Mouse (Mus musculus) intestine, embryonic 14.5 days (tissue): ENCODE data around the gene Slc1a3. TPM values are rescaled to one million over a fixed set of nuclear protein-coding genes. Genes with fewer than 3 reads are reported as not detected.
A peak's percentile ranks its signal among the peaks of the same experiment; 100 is the strongest.

ENCODE experiments used
- ATAC-seq: fragments of 200-750 bp; cut with Nextera tagmentation; replicated peaks from 2 replicates; pipeline ENCODE4 v1.8.0; 2017; ENCODE audit warnings: low read depth, moderate number of reproducible peaks, moderate TSS enrichment, moderate library complexity; ENCODE audit not compliant: low FRiP score, low TSS enrichment
- DNase-seq: peaks from one replicate; pipeline ENCODE4 v3.0.0-alpha.2; 2018; ENCODE audit warnings: low spot score
- H3K27ac ChIP-seq: fragments of 300-500 bp; sonication (generic); 2 replicates; pipeline ENCODE4 v1.5.1; 2014; ENCODE audit warnings: low read depth, mild to moderate bottlenecking, control low read depth
- H3K27me3 ChIP-seq: fragments of 300-500 bp; sonication (generic); replicated peaks from 2 replicates; pipeline ENCODE4 v1.6.1; 2014; ENCODE audit warnings: low read length, control low read depth; ENCODE audit not compliant: control insufficient read depth, insufficient read depth
- H3K36me3 ChIP-seq: fragments of 300-500 bp; sonication (generic); 2 replicates; pipeline ENCODE4 v1.6.1; 2014; ENCODE audit warnings: low read length, control low read depth; ENCODE audit not compliant: control insufficient read depth, insufficient read depth
- H3K4me1 ChIP-seq: fragments of 300-500 bp; sonication (generic); replicated peaks from 2 replicates; pipeline ENCODE4 v1.6.1; 2014; ENCODE audit warnings: low read length, control low read depth, mixed read lengths; ENCODE audit not compliant: control insufficient read depth, insufficient read depth
- H3K4me2 ChIP-seq: fragments of 300-500 bp; sonication (generic); 2 replicates; pipeline ENCODE4 v1.6.1; 2014; ENCODE audit warnings: low read length
- H3K4me3 ChIP-seq: fragments of 300-500 bp; sonication (generic); 2 replicates; pipeline ENCODE4 v1.5.1; 2014; ENCODE audit warnings: low read depth, low read length, control low read depth, mixed read lengths
- H3K9ac ChIP-seq: fragments of 300-500 bp; sonication (generic); 2 replicates; pipeline ENCODE4 v1.6.1; 2014; ENCODE audit warnings: mild to moderate bottlenecking, low read length
- H3K9me3 ChIP-seq: fragments of 300-500 bp; sonication (generic); 2 replicates; pipeline ENCODE4 v1.6.1; 2016; ENCODE audit warnings: low read length, control low read depth; ENCODE audit not compliant: control insufficient read depth
- WGBS: fragments of 180-500 bp; shearing (Covaris S2); extraction: QIAGEN DNeasy Blood & Tissue Kit; methylation state at CpG from one replicate; pipeline ENCODE4 v1.1.7; 2014; 5-methylcytosine and 5-hydroxymethylcytosine counted together
- polyA plus RNA-seq: library from polyadenylated mRNA; unstranded; fragments of >200 nt; fragmentation: Nextera tagmentation; extraction: Ambion mirVana; gene quantifications from 2 replicates; pipeline ENCODE4 v1.2.1, GENCODE M21; 2014

Slc1a3 gene
- polyA plus RNA-seq, 1 experiment from 2014 or later: 9.5 TPM

DNA sequence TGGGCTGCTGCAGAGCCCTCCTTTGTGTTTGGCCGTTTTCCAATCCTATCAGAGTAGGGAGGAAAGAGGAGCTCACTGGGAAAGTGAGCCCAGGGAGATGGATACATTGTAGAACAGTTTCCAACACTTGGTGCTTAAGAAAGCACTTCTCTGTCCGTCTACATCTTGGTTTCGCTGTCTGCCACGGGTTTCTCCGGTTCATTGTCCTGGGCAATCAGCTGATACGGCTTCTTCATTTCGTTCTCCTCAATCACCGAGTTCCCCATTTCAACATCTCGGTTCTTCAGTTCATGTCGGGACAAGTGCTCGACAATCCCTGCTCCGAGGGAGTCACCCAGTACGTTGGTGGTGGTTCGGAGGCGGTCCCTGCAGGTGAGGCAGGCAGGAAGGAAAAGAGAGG lies 74.6 kb downstream of the Slc1a3 start:
- DNase-seq: no peak
- Histone ChIP-seq H3K4me1 (no peaks in the 10 kb centered on the region; the same call in 1 of the 2 replicates), H3K27me3 (no peaks in the 10 kb centered on the region), H3K4me3 (no peak overlapping the region), H3K4me2 (no peak overlapping the region), H3K36me3 (no peaks in the 10 kb centered on the region), H3K9me3 (no peaks in the 10 kb centered on the region), H3K9ac (no peak overlapping the region), H3K27ac (no peak overlapping the region)
- ATAC-seq: no peak
- 91% methylated on average over 15 of the region's 15 CpGs for WGBS

DNA sequence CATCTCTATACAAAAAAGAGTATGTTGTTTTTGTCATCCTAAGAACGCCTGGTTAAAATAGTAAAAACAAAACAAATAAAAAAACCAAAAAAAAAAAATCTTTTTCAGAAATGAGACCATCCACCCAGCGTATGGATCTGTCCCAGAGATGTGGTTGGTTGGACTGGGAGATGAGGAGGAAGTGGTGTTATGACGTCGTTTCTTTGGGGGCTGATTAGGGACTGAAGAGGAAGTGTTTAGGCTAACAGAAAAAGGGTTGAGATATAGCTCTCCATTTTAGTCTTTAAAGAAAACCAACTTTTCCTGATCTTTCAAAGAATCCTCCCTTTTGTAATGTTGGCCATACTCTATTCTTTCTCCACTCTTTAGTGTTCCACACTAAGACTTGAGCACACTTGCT lies 75.8 kb downstream of the Slc1a3 start:
- Histone ChIP-seq H3K9me3 (no peaks in the 10 kb centered on the region), H3K4me3 (no peak overlapping the region)

DNA sequence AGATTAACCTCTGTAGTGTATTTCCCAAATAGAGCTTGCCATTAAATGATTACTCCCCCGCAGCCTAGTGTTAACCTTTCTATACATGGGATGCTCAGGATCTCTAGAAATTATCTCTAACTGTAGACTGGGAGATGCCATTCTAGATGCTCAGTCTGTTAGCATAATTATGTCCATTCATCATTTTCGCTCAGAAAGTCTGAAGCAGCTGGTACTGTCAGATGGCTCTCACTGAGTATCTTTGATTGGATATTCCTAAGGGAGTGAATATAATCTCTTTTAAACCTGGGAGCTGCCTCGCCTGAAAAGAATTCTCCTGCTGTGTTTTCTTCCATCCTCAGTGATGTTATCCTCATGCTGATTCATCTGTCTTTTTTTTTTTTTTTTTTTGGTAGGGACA lies 76.2 kb downstream of the Slc1a3 start:
- no peak for ATAC-seq
- 76% methylated on average over 3 of the region's 3 CpGs for WGBS

More for the DNA sequence above, 75.8 kb downstream of the Slc1a3 start:
- WGBS: 86% methylated on average over 4 of the region's 4 CpGs
- no peaks in the 10 kb centered on the region for H3K36me3 ChIP-seq
- no peak overlapping the region for H3K27ac ChIP-seq
- H3K9ac ChIP-seq: no peak overlapping the region
- no peak for ATAC-seq
- DNase-seq: no peak
- peaks cover 4% of the 10 kb centered on the region for H3K4me1 ChIP-seq
- no peaks in the 10 kb centered on the region for H3K27me3 ChIP-seq
- no peak overlapping the region for H3K4me2 ChIP-seq

DNA sequence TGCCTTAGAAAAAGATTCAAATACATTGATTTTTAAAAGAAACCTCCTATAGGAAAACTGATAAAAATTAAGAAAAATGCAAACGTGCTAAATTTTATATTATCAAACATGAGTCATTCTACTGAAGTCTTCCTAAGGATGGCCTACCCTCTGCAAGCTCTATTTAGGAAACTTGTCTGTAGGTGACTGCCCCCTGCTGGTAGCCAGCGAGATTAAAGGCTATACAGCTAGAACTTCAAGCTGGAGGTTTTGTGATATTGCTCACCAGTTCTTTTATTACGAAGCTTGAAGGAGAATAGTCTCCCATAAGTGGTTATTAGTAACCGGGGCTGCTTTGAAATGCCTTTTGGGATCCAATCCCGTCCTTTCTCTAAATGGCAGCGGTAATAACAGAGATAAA lies 77.2 kb downstream of the Slc1a3 start:
- Histone ChIP-seq H3K27ac (no peak overlapping the region), H3K36me3 (no peaks in the 10 kb centered on the region), H3K27me3 (no peaks in the 10 kb centered on the region), H3K4me2 (no peak overlapping the region), H3K9me3 (no peaks in the 10 kb centered on the region), H3K9ac (no peak overlapping the region), H3K4me3 (no peak overlapping the region), H3K4me1 (peaks cover 9% of the 10 kb centered on the region)
- no peak for ATAC-seq
- WGBS: 69% methylated on average over 6 of the region's 6 CpGs
- DNase-seq: no peak

More for the DNA sequence above, 76.2 kb downstream of the Slc1a3 start:
- Histone ChIP-seq H3K9me3 (no peaks in the 10 kb centered on the region), H3K4me3 (no peak overlapping the region), H3K36me3 (no peaks in the 10 kb centered on the region), H3K27ac (no peak overlapping the region), H3K27me3 (no peaks in the 10 kb centered on the region), H3K4me1 (peaks cover 8% of the 10 kb centered on the region), H3K9ac (no peak overlapping the region), H3K4me2 (no peak overlapping the region)
- DNase-seq: no peak

DNA sequence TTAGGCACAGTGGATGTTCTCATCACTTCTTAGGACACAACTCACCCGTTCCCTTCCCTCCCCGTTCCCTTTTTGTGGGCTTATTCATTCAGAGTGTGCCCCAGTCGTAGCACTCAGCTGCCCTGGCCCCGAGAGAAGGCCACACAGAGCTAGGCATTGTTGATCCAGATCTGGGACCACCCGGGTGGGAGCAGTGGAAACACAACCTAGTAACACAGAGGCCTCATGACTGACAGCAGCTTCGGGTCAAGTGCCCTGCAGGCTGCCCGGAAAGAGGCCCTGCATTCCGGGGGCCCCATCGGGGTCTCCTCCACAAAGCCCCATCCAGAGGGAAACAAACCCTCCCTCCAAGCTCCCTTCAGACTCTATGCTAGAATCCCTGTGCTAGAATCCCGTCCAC lies 78.2 kb downstream of the Slc1a3 start:
- ATAC-seq (no peak), DNase-seq (no peak)
- H3K27me3 ChIP-seq: 0 out of 2 replicates have a peak, but pooled peaks cover 3% of the 10 kb centered on the region
- no peak overlapping the region for H3K4me3 ChIP-seq
- no peak overlapping the region for H3K4me2 ChIP-seq
- no peak overlapping the region for H3K27ac ChIP-seq
- no peak overlapping the region for H3K9ac ChIP-seq
- 37% methylated on average over 10 of the region's 10 CpGs for WGBS
- H3K4me1 ChIP-seq: peaks cover 9% of the 10 kb centered on the region
- H3K9me3 ChIP-seq: no peaks in the 10 kb centered on the region
- no peaks in the 10 kb centered on the region for H3K36me3 ChIP-seq

DNA sequence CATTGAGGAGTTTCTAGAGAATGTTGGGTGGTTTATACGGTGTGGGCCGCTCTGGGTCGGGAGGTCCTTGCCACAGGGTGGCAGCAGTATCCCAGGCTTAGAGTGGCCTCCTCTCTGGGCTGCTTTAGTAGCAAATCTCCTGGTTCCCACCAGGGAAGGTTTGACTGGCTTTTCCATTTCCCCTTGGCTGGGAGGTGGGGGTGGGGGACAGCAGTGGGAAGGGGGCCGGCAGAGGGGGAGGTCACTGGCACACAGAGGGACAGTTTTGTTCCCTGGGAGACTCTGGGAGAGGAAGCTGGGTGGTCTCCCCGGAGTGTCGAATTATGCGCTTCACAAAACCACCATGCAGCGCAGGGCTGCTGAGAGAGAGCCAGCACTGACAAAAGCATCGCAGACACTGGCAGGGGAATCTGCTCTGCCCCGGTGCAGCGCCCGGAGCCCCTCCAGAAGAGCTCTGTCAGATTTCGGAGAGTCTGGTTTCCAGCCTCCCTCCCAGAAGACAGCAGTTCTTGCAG lies 81.2 kb downstream of the Slc1a3 start:
- H3K27ac ChIP-seq: no peak overlapping the region; the same call in 1 of the 2 replicates
- no peaks in the 10 kb centered on the region for H3K9me3 ChIP-seq

DNA sequence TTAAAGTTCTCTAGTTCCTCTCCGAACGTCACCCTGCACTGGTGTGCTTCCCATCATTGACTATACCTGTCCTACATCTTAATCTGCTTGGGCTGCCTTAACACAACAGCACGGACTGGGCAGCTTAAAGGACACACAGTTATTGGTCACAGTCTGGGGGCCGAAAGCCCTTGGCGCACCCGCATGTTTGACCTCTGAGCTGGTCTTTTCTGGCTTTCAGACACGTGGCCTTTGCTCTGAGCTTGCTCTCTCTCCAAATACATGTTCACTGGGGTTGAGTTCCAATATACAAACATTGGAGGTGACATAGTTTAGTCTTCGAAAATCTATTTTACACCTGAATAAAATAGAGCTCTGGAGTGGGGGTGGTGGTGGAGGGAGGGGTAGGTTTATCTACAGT lies 82.4 kb downstream of the Slc1a3 start:
- Histone ChIP-seq H3K9me3 (no peaks in the 10 kb centered on the region), H3K27ac (no peak overlapping the region), H3K9ac (no peak overlapping the region), H3K27me3 (0 out of 2 replicates have a peak, but pooled peaks cover 3% of the 10 kb centered on the region), H3K36me3 (no peaks in the 10 kb centered on the region), H3K4me1 (peaks cover 9% of the 10 kb centered on the region), H3K4me3 (no peak overlapping the region), H3K4me2 (no peak overlapping the region)
- ATAC-seq (no peak), DNase-seq (no peak)
- 75% methylated on average over 8 of the region's 8 CpGs for WGBS

More for the DNA sequence above, 81.2 kb downstream of the Slc1a3 start:
- DNase-seq: peak; percentile 85
- Histone ChIP-seq H3K4me3 (peak overlapping the region; percentile 27), H3K9ac (peak overlapping the region; percentile 27; the same call in 1 of the 2 replicates), H3K27me3 (0 out of 2 replicates have a peak, but pooled peaks cover 3% of the 10 kb centered on the region), H3K4me2 (peak overlapping the region; percentile 71), H3K4me1 (peaks cover 9% of the 10 kb centered on the region), H3K36me3 (no peaks in the 10 kb centered on the region)
- 2% methylated on average over 13 of the region's 13 CpGs for WGBS
- peak; percentile 86 for ATAC-seq

DNA sequence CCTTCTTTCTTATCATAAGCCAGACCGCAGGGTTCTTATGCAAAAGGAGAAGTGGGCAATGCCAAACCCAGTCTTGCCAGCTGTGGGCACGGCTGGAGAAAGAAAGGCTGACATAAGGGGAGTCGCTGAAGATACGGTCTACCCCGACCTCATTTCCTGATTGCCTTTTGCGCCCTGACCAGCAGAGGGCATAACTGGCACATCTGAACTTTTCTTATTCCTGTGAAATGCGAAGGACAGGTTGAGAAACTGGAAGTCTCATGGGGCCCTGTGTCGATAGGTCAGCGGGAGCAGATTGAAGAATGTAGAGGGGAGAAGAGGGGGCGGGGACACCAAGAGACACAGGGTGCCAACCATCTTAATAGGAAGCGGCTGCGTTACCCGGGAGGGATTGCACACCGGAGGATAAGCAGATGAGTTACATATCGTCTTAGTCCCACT lies 83.4 kb downstream of the Slc1a3 start:
- Histone ChIP-seq H3K4me3 (peak overlapping the region; percentile 35), H3K27me3 (0 out of 2 replicates have a peak, but pooled peaks cover 3% of the 10 kb centered on the region), H3K4me1 (peaks cover 9% of the 10 kb centered on the region), H3K36me3 (no peaks in the 10 kb centered on the region), H3K9me3 (no peaks in the 10 kb centered on the region), H3K27ac (no peak overlapping the region), H3K9ac (0 out of 2 replicates have a peak overlapping the region, but pooled peaks have one; percentile 14), H3K4me2 (peak overlapping the region; percentile 85)
- WGBS: 4% methylated on average over 15 of the region's 15 CpGs
- ATAC-seq: no peak; the same call in 1 of the 2 replicates
- peak; percentile 88 for DNase-seq

DNA sequence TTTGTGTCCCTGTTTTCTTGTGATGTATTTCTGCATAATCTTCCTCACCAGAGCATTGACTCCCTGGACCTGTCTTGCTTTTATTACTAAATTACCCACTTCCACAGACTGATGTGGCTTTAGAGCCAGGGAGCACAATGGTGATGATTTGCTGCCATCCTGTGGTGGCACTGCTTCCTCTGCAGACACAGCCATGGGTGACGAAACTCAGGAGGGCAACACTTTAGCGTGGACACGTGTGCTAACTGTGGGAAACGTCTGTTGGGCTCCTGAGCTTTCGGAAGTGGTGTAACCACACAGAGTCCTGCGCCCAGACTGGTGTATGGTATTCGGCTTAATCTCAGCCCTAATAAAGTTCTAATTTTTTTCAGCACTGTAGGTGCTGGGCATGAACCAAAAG lies 85.2 kb downstream of the Slc1a3 start:
- Histone ChIP-seq H3K4me3 (no peak overlapping the region), H3K9ac (no peak overlapping the region), H3K27me3 (0 out of 2 replicates have a peak, but pooled peaks cover 3% of the 10 kb centered on the region), H3K9me3 (no peaks in the 10 kb centered on the region), H3K4me1 (peaks cover 9% of the 10 kb centered on the region), H3K27ac (no peak overlapping the region), H3K36me3 (no peaks in the 10 kb centered on the region), H3K4me2 (no peak overlapping the region)
- ATAC-seq (no peak), DNase-seq (no peak)
- 50% methylated on average over 7 of the region's 7 CpGs for WGBS
